Mouse (Mus musculus): ENCODE data around the gene Agpat2.
A peak's percentile ranks its signal among the peaks of the same experiment; 100 is the strongest.

Gene Agpat2

GRCm38 (mm10) chr2:26596898-26597297 is 7.3 kb downstream of the Agpat2 start:
- DNase-seq (ENCODE audit: low read depth in 2 of 2, low spot score in 2 of 2) = no peak

- DNase-seq (ENCODE audit: low read depth in 2 of 2, low spot score in 2 of 2) = no peak
These were observed 8.3 kb downstream of the Agpat2 start for GRCm38 (mm10) chr2:26595725-26596435.

- DNase-seq (ENCODE audit: low read depth in 2 of 2, low spot score in 2 of 2) = no peak
These were observed 9.1 kb downstream of the Agpat2 start for GRCm38 (mm10) chr2:26594934-26595724.

GRCm38 (mm10) chr2:26594461-26594933 is 9.7 kb downstream of the Agpat2 start:
- no peak for DNase-seq (ENCODE audit: low read depth in 2 of 2, low spot score in 2 of 2)

DNA sequence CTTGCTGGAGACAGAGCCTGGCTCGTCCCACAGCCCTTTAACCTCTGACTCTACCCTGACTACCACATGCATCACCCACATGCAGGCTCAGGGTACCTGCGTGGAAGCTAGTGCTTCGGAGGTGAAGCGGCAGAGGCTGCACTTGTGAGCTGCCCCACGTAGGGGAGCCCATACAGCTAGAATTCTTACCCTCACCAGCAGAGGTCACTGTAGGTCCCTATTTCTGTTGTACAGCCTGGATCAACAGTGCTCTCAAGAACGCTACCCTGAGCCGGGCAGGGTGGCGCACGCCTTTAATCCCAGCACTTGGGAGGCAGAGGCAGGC is 10.2 kb downstream of the Agpat2 start:
- DNase-seq (ENCODE audit: low read depth in 2 of 2, low spot score in 2 of 2) = peak; percentile 63 to 82

GRCm38 (mm10) chr2:26593211-26594021 is 10.8 kb downstream of the Agpat2 start:
- no peak for DNase-seq (ENCODE audit: low read depth in 2 of 2, low spot score in 2 of 2)

DNA sequence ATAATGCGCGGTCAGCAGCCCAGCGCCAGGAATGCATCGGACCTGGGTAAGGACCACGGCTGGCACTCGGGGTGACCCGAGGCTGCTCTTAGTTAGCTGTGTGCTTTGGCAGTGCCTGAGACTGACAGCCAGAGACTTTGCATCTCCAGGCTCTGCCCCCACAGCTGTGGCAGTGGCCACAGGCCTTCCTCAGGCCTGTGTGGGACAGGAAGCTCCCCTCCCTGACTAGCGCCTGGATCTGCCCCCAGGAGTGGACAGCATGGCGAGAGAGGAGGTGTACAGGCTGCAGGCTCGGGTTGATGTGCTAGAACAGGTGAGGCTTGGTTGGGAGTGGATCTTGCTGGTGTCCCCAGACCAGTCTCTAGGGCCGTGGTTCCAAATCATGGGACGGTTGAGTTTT is 12.8 kb downstream of the Agpat2 start:
- DNase-seq (ENCODE audit: low read depth in 2 of 2, low spot score in 2 of 2) = no peak

GRCm38 (mm10) chr2:26590962-26591361 is 13.3 kb downstream of the Agpat2 start:
- DNase-seq (ENCODE audit: low read depth in 2 of 2, low spot score in 2 of 2) = no peak

GRCm38 (mm10) chr2:26590282-26590681 is 13.9 kb downstream of the Agpat2 start:
- DNase-seq (ENCODE audit: low read depth in 2 of 2, low spot score in 2 of 2) = no peak

- no peak for DNase-seq (ENCODE audit: low read depth in 2 of 2, low spot score in 2 of 2)
These were observed 14.9 kb downstream of the Agpat2 start for GRCm38 (mm10) chr2:26589284-26589683.

GRCm38 (mm10) chr2:26588573-26588972 is 15.6 kb downstream of the Agpat2 start:
- DNase-seq (ENCODE audit: low read depth in 2 of 2, low spot score in 2 of 2) = no peak

DNA sequence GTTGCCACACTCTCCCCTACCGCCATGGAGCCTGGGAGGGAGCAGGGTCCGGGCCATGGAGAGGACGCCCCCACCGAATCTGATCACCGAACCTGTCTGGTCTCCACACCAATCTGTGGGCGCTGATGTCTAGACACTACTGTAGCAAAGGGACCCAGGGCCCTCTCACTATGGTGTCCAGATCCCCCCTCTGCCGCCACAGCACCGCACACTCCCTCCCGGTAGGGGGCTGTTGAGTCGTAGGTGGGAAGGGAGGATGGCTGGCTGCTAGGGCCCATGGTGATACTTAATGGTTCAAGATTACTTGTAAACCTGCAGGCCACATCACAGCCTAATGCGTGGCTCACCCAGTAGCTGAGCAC is 17.2 kb downstream of the Agpat2 start:
- DNase-seq (ENCODE audit: low read depth in 2 of 2, low spot score in 2 of 2) = peak in 1 of 2 experiments; percentile 17

DNA sequence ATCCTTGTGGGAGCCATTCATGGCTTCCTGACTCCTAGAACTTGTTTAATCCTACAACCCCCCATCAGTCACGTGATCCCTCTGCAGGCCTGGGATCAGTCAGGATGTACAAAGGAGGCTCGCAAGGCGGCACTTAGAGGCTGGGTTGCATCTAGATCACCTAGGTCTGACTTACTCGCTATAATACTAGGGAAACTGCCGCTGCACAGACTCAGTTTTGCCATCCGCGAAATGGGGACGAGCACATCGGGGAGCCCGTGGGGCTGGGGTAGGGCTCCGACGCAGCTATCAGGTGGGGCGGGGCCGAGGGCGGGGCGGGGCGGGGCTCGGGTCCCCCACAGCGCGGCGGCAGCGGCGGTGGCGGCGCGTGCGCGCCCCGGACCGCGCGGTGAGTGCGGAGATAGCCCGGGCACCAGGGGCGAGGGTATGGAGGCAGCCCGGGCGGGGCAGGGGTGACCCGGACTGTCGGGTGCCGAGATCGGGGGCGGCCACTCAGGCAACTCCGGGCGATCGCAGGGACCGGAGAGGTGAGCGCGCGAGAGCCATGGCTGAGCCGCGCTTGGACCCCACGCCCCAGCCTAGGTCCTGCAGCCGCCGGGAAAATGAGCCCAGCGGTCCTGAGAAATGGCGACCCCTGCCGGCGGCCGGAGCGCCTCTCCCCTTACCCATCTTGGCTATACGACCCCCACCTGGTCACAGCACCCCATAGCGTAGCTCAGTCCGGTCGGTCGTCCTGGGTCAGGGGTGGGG is 17.7 kb downstream of the Agpat2 start, which contains the start of gene Gm20532:
Gm20532 (plus strand) TSS at position 346 of the 750 bp plus-strand sequence.
- DNase-seq (ENCODE audit: low read depth in 2 of 2, low spot score in 2 of 2) = peak; percentile 18 to 27

- no peak for DNase-seq (ENCODE audit: low read depth in 2 of 2, low spot score in 2 of 2)
These were observed 18.5 kb downstream of the Agpat2 start for GRCm38 (mm10) chr2:26585713-26586112.

DNA sequence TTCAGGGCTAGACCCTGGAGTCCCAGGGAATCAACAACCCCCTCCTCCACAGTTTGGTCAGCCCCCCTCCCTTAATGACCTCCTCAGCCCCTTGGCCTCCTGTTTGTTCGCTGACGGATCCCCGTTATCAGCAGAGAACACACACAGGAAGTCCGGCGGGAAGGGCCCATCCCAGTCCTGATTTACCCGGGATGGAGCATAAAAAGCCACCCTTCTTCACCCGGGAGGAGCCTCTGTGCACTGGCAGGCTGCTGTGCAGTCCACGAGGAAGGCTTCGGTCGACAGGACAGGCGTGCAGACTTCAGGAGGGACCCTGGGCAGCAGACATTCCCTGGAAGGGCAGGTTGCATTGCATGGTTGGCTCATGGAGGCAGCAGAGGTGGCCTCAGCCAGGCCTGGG is 20.6 kb downstream of the Agpat2 start:
- no peak for DNase-seq (ENCODE audit: low read depth in 2 of 2, low spot score in 2 of 2)

- no peak for DNase-seq (ENCODE audit: low read depth in 2 of 2, low spot score in 2 of 2)
These were observed 21.5 kb downstream of the Agpat2 start for GRCm38 (mm10) chr2:26582741-26583140.

DNA sequence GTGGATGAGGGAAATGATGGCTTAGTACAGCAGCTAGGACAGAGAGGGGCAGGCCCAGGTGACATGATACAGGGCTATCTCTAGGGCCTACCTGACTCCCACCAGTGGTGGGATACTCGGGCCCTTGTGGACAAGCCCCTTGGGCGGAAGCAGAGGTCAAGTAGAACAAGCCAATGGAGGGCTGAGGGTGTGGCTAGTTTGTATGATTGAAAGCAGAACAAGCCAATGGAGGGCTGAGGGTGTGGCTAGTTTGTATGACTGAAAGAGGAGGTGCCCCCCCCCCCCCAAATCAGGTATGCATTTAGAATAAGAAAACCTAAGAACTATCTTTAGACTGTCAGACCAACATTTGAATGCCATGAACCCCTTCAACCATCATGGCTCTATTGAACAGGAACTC is 22.0 kb downstream of the Agpat2 start:
- no peak for DNase-seq (ENCODE audit: low read depth in 2 of 2, low spot score in 2 of 2)

- DNase-seq (ENCODE audit: low read depth in 2 of 2, low spot score in 2 of 2) = no peak
These were observed 23.5 kb downstream of the Agpat2 start for GRCm38 (mm10) chr2:26580751-26581150.

DNA sequence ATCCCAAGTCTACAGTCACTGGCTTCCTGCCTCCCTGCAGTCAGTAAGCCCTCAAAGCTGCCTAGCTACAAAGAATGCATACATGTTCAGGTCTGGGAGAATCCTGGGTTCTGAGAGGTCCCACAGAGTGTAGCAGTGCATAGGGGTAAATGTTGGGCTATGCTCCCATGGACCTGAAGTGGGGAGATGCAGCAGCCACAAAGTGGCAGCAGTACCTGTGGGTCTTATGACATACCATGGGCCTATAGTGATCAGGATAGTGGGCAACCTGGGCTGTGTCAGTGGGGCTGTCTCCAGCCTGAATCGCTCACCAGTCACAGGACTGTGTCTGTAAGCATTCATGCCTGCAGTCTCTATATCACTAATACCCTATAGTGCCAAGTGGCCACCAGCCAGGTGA is 24.5 kb downstream of the Agpat2 start, which contains the start of gene Egfl7:
Egfl7 (plus strand) TSS at position 301 of the 400 bp plus-strand sequence.
- no peak for DNase-seq (ENCODE audit: low read depth in 2 of 2, low spot score in 2 of 2)

- DNase-seq (ENCODE audit: low read depth in 2 of 2, low spot score in 2 of 2) = no peak
These were observed 25.8 kb downstream of the Agpat2 start for GRCm38 (mm10) chr2:26578369-26578768.

- DNase-seq (ENCODE audit: low read depth in 2 of 2, low spot score in 2 of 2) = no peak
These were observed 27.8 kb downstream of the Agpat2 start for GRCm38 (mm10) chr2:26576462-26576861.

Measured in CD8-positive naive resting alpha-beta T cell, adult 2 months (primary cell).